Mouse (Mus musculus) kidney, embryonic 14.5 days (tissue): ENCODE results near the gene Sall1. TPM values are rescaled to one million over a fixed set of nuclear protein-coding genes. Genes with fewer than 3 reads are reported as not detected.

Experiments
- ATAC-seq: fragments of 200-750 bp; cut with Nextera tagmentation; 2 replicates; pipeline ENCODE4 v1.8.0; 2017; ENCODE audit warnings: moderate number of reproducible peaks, mild to moderate bottlenecking, moderate TSS enrichment, moderate library complexity; ENCODE audit not compliant: low FRiP score, low TSS enrichment
- H3K27ac ChIP-seq: fragments of 300-500 bp; sonication (generic); 2 replicates; pipeline ENCODE4 v1.5.1; 2014; ENCODE audit warnings: low read depth, mild to moderate bottlenecking, low read length, moderate library complexity, mixed read lengths
- H3K27me3 ChIP-seq: fragments of 300-500 bp; sonication (generic); 2 replicates; pipeline ENCODE4 v1.6.1; 2014; ENCODE audit warnings: mild to moderate bottlenecking, low read length; ENCODE audit not compliant: control insufficient read depth, insufficient read depth
- H3K36me3 ChIP-seq: fragments of 300-500 bp; sonication (generic); 2 replicates; pipeline ENCODE4 v1.6.1; 2014; ENCODE audit warnings: low read length, mixed read lengths; ENCODE audit not compliant: control insufficient read depth, insufficient read depth
- H3K4me1 ChIP-seq: fragments of 300-500 bp; sonication (generic); 2 replicates; pipeline ENCODE4 v1.6.1; 2014; ENCODE audit warnings: low read length, mixed read lengths; ENCODE audit not compliant: control insufficient read depth, insufficient read depth
- H3K4me2 ChIP-seq: fragments of 300-500 bp; sonication (generic); replicated peaks from 2 replicates; pipeline ENCODE4 v1.6.1; 2014; ENCODE audit warnings: low read depth, mild to moderate bottlenecking, low read length
- H3K4me3 ChIP-seq: fragments of 300-500 bp; sonication (generic); 2 replicates; pipeline ENCODE4 v1.5.1; 2014; ENCODE audit warnings: mild to moderate bottlenecking, low read length
- H3K9ac ChIP-seq: fragments of 300-500 bp; sonication (generic); 2 replicates; pipeline ENCODE4 v1.6.1; 2014; ENCODE audit warnings: low read depth, mild to moderate bottlenecking, low read length, moderate library complexity
- H3K9me3 ChIP-seq: fragments of 300-500 bp; sonication (generic); 2 replicates; pipeline ENCODE4 v1.6.1; 2016; ENCODE audit warnings: low read length; ENCODE audit not compliant: control insufficient read depth
- WGBS: fragments of 180-500 bp; shearing (Covaris S2); extraction: QIAGEN DNeasy Blood & Tissue Kit; methylation state at CpG from one replicate; pipeline ENCODE4 v1.1.7; 2014; 5-methylcytosine and 5-hydroxymethylcytosine counted together
- polyA plus RNA-seq: library from polyadenylated mRNA; unstranded; fragments of >200 nt; fragmentation: Nextera tagmentation; extraction: Ambion mirVana; gene quantifications from 2 replicates; pipeline ENCODE4 v1.2.1, GENCODE M21; 2014

The Sall1 gene
- polyA plus RNA-seq, 1 experiment from 2014 or later, result 64.6 TPM

- no peaks in the 10 kb centered on the region for H3K36me3 ChIP-seq
- peak overlapping the region; percentile 96 for H3K9ac ChIP-seq
- peak overlapping the region; percentile 65 for H3K4me2 ChIP-seq
- under 1% methylated on average over 35 of the region's 35 CpGs for WGBS
- ATAC-seq, result no peak
- H3K4me1 ChIP-seq, result peaks cover 7% of the 10 kb centered on the region; the same call in 1 of the 2 replicates
- H3K27ac ChIP-seq, result peak overlapping the region; percentile 99
- no peaks in the 10 kb centered on the region for H3K9me3 ChIP-seq
- H3K27me3 ChIP-seq, result no peaks in the 10 kb centered on the region; the same call in 1 of the 2 replicates
- H3K4me3 ChIP-seq, result peak overlapping the region; percentile 75
These were observed 1.9 kb downstream of the Sall1 start for GRCm38 (mm10) chr8:89042118-89042460.

DNA sequence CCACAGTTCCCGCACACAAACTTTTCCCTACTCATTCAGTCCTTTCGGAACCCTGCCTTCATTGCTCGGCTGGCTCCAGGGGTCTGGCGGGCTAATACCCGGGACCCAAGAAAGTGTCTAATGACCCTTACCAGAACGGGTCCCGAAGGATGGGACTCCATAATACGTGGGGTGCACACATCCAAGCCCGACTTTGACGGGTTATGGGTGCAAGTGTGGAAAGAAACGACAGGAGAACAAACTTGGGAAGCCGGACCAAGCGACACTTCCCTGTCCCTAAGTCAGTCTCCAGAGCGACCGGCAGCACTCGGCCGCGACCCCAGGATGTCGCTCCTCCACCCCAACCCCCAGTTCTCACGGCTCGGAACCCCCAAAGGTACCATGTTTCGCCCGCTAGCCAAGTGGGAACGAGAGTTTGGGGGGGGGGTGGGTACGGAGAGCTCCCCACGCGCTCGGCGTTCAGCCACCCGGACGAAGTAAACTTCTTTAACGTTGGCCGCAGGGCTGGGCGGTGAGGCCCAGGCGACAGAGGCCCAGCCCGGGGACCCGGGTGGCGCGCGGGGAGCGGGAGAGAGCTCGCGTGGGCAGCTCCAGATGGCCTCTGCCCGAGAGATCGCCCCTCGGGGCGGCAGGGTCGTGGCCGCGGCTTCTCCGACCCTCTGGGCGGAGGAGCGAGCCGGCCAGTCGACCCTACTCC is 2.4 kb downstream of the Sall1 start:
- no peaks in the 10 kb centered on the region; the same call in 1 of the 2 replicates for H3K27me3 ChIP-seq
- ATAC-seq, result no peak
- peak overlapping the region; percentile 75 for H3K4me3 ChIP-seq
- WGBS, result under 1% methylated on average over 53 of the region's 55 CpGs
- peak overlapping the region; percentile 99 for H3K27ac ChIP-seq
- H3K36me3 ChIP-seq, result no peaks in the 10 kb centered on the region
- H3K9ac ChIP-seq, result peak overlapping the region; percentile 96
- peak overlapping the region; percentile 65 for H3K4me2 ChIP-seq
- H3K4me1 ChIP-seq, result 0 out of 2 replicates have a peak, but pooled peaks cover 6% of the 10 kb centered on the region
- H3K9me3 ChIP-seq, result no peaks in the 10 kb centered on the region

DNA sequence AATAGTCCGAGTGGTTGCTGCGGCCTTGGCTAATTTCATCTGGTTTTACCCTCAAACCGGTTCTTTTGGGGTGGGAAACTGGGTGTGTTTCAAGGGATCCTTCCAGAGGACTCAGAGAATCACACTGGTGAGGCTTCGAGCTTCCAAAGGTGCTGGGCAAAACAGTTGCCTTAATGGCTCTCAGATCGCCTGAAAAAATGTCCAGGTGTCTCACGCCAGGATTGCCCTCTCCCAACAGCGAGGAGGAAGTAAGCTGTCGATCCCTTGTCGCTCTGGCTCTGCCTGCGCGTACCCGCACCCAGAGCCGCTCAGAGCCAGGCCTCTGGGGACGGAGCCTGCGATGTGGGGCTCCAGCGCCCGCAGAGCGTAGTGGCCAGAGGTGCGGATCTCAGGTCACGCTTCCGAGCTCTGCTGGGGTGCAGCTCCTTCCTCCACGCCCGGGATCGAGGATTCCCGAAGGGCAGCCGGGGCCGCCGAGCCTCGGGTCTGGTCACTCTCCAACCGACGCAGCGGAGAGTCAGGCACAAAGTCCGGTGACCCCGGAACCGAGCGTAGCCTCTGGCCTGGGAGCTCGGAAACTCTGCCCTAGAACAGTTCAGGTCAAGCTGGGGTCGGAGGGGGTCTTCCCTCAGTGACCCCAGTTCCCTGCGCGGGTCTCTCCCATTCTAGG is 3.1 kb downstream of the Sall1 start:
- no peak for ATAC-seq
- Histone ChIP-seq H3K4me3 (peak overlapping the region; percentile 75), H3K4me2 (peak overlapping the region; percentile 65), H3K36me3 (no peaks in the 10 kb centered on the region), H3K9me3 (no peaks in the 10 kb centered on the region), H3K27ac (peak overlapping the region; percentile 99), H3K9ac (peak overlapping the region; percentile 96), H3K27me3 (no peaks in the 10 kb centered on the region; the same call in 1 of the 2 replicates), H3K4me1 (0 out of 2 replicates have a peak, but pooled peaks cover 6% of the 10 kb centered on the region)
- WGBS, result under 1% methylated on average over 40 of the region's 40 CpGs

DNA sequence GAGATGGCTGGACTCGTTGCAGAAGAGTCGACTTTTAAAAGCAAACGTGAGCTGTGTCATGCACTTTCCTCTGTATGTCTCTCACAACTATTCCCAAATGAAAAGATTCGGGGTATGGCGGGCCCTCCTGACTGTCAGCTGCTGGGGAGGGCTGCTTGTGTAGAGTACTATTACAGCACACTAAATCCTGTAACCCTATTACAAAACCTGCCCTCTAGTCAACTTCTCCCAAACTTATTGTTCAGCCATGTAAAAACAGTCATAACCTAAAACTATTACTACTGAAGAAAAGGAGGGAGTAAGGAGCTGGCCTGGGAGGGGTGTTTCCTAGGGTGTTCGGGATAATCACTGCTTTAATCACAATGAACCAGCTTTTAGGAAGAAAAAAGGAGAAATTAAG is 4.1 kb downstream of the Sall1 start:
- Histone ChIP-seq H3K27ac (peak overlapping the region; percentile 99), H3K4me2 (peak overlapping the region; percentile 65), H3K4me3 (peak overlapping the region; percentile 75), H3K36me3 (no peaks in the 10 kb centered on the region), H3K9ac (peak overlapping the region; percentile 96), H3K4me1 (0 out of 2 replicates have a peak, but pooled peaks cover 3% of the 10 kb centered on the region), H3K9me3 (no peaks in the 10 kb centered on the region), H3K27me3 (no peaks in the 10 kb centered on the region; the same call in 1 of the 2 replicates)
- WGBS, result 9% methylated on average over 6 of the region's 6 CpGs
- no peak for ATAC-seq

- Histone ChIP-seq H3K27me3 (no peaks in the 10 kb centered on the region; the same call in 1 of the 2 replicates), H3K4me1 (0 out of 2 replicates have a peak, but pooled peaks cover 3% of the 10 kb centered on the region), H3K27ac (peak overlapping the region; percentile 99; the same call in 1 of the 2 replicates), H3K9ac (peak overlapping the region; percentile 96), H3K4me3 (peak overlapping the region; percentile 75), H3K9me3 (no peaks in the 10 kb centered on the region), H3K4me2 (peak overlapping the region; percentile 65), H3K36me3 (no peaks in the 10 kb centered on the region)
- ATAC-seq, result no peak
- 29% methylated on average over 4 of the region's 4 CpGs for WGBS
These were observed 5.0 kb downstream of the Sall1 start for GRCm38 (mm10) chr8:89038920-89039319.

GRCm38 (mm10) chr8:89037536-89038236 is 6.3 kb downstream of the Sall1 start:
- Histone ChIP-seq H3K9me3 (no peaks in the 10 kb centered on the region), H3K4me2 (peak overlapping the region; percentile 65), H3K36me3 (peaks cover 5% of the 10 kb centered on the region), H3K27ac (peak overlapping the region; percentile 69), H3K9ac (peak overlapping the region; percentile 96), H3K4me1 (0 out of 2 replicates have a peak, but pooled peaks cover 3% of the 10 kb centered on the region), H3K4me3 (peak overlapping the region; percentile 75), H3K27me3 (no peaks in the 10 kb centered on the region; the same call in 1 of the 2 replicates)
- no peak for ATAC-seq
- 5% methylated on average over 9 of the region's 9 CpGs for WGBS

DNA sequence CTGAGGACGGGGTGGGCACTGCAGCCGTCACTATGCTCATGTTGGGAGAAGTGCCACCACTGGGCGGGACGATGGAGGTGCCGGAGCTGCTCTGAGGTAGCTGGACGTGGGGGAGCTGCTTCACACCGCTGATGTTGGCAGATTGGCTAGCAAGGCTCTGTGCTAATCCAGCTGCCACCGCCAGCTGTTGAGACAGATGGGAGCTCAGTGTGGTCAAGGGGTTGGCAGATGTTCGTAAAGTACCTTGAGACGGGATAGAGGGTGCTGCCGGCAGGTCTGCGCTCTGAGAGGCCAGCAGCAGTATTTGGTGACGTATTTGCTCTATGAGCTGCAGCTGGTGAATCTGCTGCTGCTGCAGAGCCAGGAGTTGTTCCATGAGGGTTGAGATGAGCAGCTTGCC is 11.6 kb downstream of the Sall1 start:
- Histone ChIP-seq H3K4me1 (peaks cover 13% of the 10 kb centered on the region; the same call in 1 of the 2 replicates), H3K27me3 (no peaks in the 10 kb centered on the region), H3K36me3 (peaks cover 54% of the 10 kb centered on the region), H3K9ac (no peak overlapping the region), H3K9me3 (no peaks in the 10 kb centered on the region), H3K27ac (no peak overlapping the region), H3K4me2 (no peak overlapping the region), H3K4me3 (no peak overlapping the region)
- ATAC-seq, result no peak
- 68% methylated on average over 13 of the region's 13 CpGs for WGBS

GRCm38 (mm10) chr8:89028156-89028555 is 15.8 kb downstream of the Sall1 start:
- H3K4me2 ChIP-seq, result no peak overlapping the region
- no peak for ATAC-seq
- H3K4me1 ChIP-seq, result peaks cover 33% of the 10 kb centered on the region
- WGBS, result 45% methylated on average over 12 of the region's 12 CpGs
- H3K4me3 ChIP-seq, result no peak overlapping the region
- H3K27ac ChIP-seq, result no peak overlapping the region
- no peaks in the 10 kb centered on the region for H3K9me3 ChIP-seq
- H3K27me3 ChIP-seq, result no peaks in the 10 kb centered on the region
- peaks cover 60% of the 10 kb centered on the region for H3K36me3 ChIP-seq
- H3K9ac ChIP-seq, result no peak overlapping the region
